Mouse (Mus musculus) megakaryocyte, embryonic 14.5 days (primary cell): ENCODE measurements around the gene Scyl1. TPM values are rescaled to one million over a fixed set of nuclear protein-coding genes. Genes with fewer than 3 reads are reported as not detected.
A peak's percentile ranks its signal among the peaks of the same experiment; 100 is the strongest.

Source experiments
- H3K27me3 ChIP-seq: replicated peaks from 2 replicates; pipeline ENCODE3; 2012; ENCODE audit warnings: inconsistent platforms
- H3K36me3 ChIP-seq: replicated peaks from 2 replicates; pipeline ENCODE3; 2012; ENCODE audit warnings: low read length, inconsistent platforms, mixed read lengths
- H3K4me1 ChIP-seq: 2 replicates; pipeline ENCODE4 v1.6.1; 2012; ENCODE audit warnings: inconsistent platforms
- H3K4me3 ChIP-seq: replicated peaks from 2 replicates; pipeline ENCODE3; 2012; ENCODE audit warnings: moderate library complexity, mild to moderate bottlenecking, inconsistent platforms
- H3K9me3 ChIP-seq: 2 replicates; pipeline ENCODE4 v1.6.1; 2012; ENCODE audit warnings: inconsistent platforms
- FLI1 ChIP-seq: IDR thresholded peaks from 2 replicates; pipeline ENCODE4 v1.6.1; 2012; ENCODE audit warnings: low read length, inconsistent platforms, mixed read lengths
- GATA1 ChIP-seq: IDR thresholded peaks from 3 replicates; pipeline ENCODE4 v1.6.1; 2012; ENCODE audit warnings: mixed read lengths, low read length, inconsistent platforms, borderline replicate concordance
- polyA plus RNA-seq: library from polyadenylated mRNA; stranded (reverse); fragments of >175 nt; gene quantifications from 2 replicates; pipeline ENCODE4 v1.2.3, GENCODE M21; 2012; ENCODE audit warnings: low replicate concordance; ENCODE audit not compliant: insufficient read depth

The Scyl1 gene
- polyA plus RNA-seq, 1 experiment: 71.8 TPM

DNA sequence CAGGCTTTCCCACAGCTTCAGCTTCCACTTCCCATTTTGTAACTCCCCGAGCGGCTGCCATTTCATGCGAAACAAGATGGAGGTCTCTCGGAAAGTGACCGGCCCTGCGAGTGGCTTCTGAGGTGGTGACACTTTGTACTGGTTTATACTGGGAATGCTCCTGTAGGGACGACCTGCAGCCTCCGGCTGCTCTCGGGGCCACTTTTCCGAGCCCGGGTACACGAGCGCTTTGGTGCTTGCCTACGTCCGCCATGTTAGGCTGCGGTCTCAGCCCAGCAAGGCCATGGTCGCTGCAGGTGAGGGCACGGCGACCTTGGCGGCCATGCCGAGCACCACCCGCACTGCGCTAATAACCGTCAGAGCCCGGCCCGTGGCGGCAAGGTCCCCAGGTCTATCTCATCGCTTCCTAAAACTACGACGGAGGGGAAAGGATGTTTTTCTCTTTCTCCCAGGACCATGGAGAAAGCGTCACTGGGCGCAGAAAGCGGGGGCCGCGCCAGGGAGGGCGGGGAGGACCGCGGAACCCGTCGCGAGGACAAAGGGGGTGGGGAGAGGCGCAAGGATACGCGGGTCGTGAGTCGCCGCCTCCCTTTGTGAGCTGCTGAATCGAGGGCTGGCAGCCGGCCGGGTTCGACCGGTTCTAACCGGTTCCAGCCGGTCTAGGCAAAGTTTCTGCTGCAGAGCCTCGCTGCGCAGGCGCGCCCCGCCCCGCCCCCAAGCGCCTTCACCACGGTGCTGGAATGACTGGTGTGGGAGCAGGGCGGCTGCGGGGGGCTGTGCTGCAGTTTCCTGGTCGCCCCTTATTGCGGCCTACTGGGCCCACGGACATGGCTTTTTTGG, 32.0 kb upstream of the Scyl1 start:
- Histone ChIP-seq H3K9me3 (no peaks in the 10 kb centered on the region), H3K4me1 (peaks cover 47% of the 10 kb centered on the region), H3K36me3 (peaks cover 32% of the 10 kb centered on the region), H3K4me3 (peak overlapping the region; percentile 100), H3K27me3 (no peaks in the 10 kb centered on the region)
- TF ChIP-seq FLI1 (no peak), GATA1 (no peak)

DNA sequence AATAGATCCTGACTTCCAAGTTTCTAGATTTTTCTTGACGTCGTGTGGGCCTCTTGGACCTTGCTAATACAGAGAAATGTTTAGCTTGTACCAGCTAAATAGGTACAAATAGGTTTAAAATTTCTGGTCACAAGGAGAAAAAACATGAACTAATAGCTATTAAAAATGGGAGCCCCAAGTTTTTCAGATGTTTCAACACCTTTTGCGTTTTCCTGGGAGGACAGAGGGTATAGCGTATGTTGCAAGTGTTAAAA, 31.5 kb upstream of the Scyl1 start:
- Histone ChIP-seq H3K27me3 (no peaks in the 10 kb centered on the region), H3K4me1 (peaks cover 45% of the 10 kb centered on the region)

DNA sequence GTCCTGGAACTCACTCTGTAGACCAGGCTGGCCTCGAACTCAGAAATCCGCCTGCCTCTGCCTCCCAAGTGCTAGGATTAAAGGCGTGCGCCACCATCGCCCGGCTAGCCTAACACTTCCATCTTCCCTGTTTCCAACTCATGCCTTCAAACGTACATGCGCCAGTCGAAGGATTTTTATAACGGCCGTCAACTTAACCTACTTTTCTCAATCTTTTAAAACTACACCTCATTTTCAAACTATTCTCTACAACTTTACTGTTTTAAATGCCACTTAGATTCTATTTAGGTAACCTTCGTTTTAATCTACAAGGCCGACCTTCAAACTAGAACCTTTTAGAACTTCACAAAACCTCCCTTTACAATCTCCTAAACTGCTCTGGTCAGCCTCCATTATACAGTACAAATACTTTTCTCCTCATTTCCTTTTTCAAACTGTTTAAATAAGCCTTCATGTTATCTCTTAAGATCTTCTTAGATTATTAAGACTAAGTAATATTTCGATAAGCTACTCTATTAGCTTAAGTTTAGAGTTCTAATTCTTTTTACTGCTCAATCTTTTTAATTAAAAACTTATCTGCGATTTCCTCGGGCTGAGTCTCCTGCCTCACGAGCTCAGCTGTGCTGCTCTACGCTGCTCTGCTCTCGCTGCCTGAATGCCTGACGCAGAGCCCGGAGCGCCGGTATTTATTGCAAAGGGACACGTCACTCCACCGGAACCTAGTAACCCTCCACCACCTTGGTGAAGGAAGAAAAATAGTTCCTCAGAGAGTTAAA, 31.0 kb upstream of the Scyl1 start:
- TF ChIP-seq GATA1 (peak; percentile 25; the same call in 1 of the 3 replicates), FLI1 (no peak)
- Histone ChIP-seq H3K9me3 (no peaks in the 10 kb centered on the region), H3K4me3 (peak overlapping the region; percentile 100), H3K27me3 (no peaks in the 10 kb centered on the region), H3K36me3 (peaks cover 43% of the 10 kb centered on the region), H3K4me1 (peaks cover 45% of the 10 kb centered on the region)

More for the DNA sequence above, 31.5 kb upstream of the Scyl1 start:
- no peak for TF ChIP-seq GATA1
- no peak for TF ChIP-seq FLI1
- Histone ChIP-seq H3K4me3 (peak overlapping the region; percentile 100), H3K36me3 (peaks cover 38% of the 10 kb centered on the region), H3K9me3 (no peaks in the 10 kb centered on the region)

DNA sequence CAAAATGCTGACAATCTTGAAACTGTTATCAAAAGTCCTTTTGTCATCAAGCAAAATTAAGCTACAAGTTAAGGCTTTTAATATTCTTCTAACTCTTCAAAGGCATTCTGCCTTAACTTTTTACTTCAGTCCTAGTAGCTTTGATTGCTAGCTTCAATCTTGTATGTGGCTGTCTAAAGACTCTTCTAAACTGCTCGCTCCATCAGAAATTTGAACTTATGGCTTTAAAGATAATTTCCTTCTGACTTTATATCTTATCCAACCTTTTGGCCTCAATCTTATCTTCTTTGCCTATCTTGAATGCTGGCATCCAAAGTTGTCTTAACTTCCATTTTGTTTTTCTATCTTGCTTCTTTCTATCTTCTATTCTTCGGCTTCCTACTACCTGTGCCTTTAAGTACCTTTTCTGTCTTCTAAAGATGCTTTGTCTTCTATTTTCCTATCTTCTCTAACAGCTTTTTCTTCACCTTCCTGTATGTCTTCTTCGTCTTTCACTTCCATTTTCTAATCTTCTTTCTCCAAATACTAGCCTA, 30.3 kb upstream of the Scyl1 start:
- peak overlapping the region; percentile 100 for H3K4me3 ChIP-seq
- no peaks in the 10 kb centered on the region for H3K9me3 ChIP-seq
- TF ChIP-seq GATA1: peak; percentile 74; the same call in 1 of the 3 replicates
- TF ChIP-seq FLI1: no peak
- no peaks in the 10 kb centered on the region for H3K27me3 ChIP-seq
- peaks cover 50% of the 10 kb centered on the region for H3K36me3 ChIP-seq
- peaks cover 43% of the 10 kb centered on the region for H3K4me1 ChIP-seq

DNA sequence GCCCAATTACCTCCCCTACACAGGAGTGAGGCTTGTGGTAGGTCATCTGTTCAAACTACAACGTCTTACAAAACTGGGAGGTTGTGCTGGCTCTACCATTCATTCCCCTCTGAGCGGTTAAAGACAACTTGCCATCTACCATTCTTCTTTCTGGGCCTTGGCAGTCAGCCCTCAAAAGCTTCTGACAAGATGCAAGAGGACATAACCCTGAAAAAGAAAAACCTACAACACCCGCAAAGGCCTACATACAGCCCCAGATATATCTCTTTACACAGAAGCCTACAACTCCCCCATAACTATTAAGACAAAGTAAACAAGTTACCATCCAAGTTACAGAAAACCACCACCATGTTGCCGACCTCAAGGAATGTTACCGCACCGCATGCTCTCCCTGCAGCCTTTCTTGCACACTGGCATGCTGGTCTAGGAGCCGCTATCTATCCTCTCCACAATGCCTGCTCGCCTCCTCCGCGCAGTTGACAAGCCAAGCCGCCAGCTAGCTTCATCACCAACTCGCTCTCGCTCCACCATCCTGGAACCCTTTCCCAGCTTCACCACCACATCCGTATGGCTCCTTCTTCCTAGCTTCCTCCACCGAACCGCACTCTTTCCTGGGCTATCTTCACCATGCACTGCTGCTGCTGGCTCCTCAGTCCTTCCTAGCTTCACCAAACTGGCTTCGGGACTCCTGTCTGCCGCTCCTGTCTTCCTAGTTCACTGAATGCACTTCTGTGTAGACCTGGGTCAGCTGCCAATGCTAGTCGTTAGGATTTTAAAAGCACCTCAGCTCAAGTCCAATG, 29.6 kb upstream of the Scyl1 start:
- no peaks in the 10 kb centered on the region for H3K27me3 ChIP-seq
- TF ChIP-seq FLI1: no peak
- no peak for TF ChIP-seq GATA1
- peaks cover 43% of the 10 kb centered on the region for H3K4me1 ChIP-seq
- H3K9me3 ChIP-seq: no peaks in the 10 kb centered on the region
- H3K4me3 ChIP-seq: peak overlapping the region; percentile 100
- peaks cover 56% of the 10 kb centered on the region for H3K36me3 ChIP-seq

DNA sequence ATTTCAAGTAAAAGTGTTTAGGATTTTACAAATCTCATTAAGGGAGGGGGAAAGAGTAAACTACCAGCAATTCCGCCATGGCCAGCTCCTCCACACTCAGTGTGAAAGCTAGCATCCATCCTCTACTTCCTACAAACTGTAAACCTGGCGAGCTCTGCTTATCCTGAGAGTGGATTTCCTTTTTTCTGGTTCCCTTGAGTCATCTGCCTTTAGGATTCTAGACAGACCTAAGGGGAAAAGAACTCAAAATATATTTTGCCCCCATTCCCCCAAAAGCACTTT, 29.1 kb upstream of the Scyl1 start:
- H3K9me3 ChIP-seq: no peaks in the 10 kb centered on the region
- no peak for TF ChIP-seq GATA1
- no peak for TF ChIP-seq FLI1
- H3K36me3 ChIP-seq: peaks cover 62% of the 10 kb centered on the region
- peak overlapping the region; percentile 100 for H3K4me3 ChIP-seq
- H3K4me1 ChIP-seq: peaks cover 43% of the 10 kb centered on the region
- H3K27me3 ChIP-seq: no peaks in the 10 kb centered on the region

DNA sequence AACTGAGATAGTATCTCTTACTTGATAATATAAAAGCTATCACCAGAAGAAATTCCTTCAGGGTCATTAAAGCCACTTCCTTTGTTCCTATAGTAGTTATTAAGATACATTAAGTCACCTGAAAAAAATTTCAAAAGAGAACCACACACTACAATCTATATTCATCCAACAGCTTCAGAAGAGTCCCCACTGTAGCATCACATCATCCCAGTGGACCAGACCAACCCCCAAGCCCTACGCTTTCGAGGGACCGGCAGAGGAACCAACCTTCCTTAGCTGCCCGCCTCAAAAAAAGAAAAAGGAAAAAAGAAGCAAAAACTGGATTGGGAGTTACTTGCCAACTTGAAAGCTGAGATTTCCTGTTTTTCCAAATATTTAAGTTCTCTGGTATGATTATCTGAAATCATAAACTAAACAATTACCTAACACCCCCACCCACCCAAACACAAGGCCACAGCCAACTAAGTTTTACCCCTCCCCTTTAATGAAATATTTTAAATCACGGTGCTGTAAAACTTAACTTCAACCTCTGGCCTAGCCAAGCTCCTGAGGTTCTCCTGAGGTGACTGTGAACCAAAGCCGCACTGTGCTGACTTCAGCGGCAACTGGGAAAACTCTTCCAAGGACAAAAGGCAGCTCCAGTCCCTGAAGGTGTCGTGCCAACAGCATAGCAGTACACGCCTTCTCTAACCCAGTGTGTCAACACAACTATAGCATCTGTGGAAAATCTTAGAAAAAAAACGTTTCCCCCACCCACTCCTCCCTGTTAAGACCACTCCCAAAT, 28.5 kb upstream of the Scyl1 start:
- Histone ChIP-seq H3K9me3 (no peaks in the 10 kb centered on the region), H3K4me1 (peaks cover 43% of the 10 kb centered on the region), H3K36me3 (peaks cover 67% of the 10 kb centered on the region), H3K4me3 (peak overlapping the region; percentile 100), H3K27me3 (no peaks in the 10 kb centered on the region)
- no peak for TF ChIP-seq GATA1
- no peak for TF ChIP-seq FLI1

DNA sequence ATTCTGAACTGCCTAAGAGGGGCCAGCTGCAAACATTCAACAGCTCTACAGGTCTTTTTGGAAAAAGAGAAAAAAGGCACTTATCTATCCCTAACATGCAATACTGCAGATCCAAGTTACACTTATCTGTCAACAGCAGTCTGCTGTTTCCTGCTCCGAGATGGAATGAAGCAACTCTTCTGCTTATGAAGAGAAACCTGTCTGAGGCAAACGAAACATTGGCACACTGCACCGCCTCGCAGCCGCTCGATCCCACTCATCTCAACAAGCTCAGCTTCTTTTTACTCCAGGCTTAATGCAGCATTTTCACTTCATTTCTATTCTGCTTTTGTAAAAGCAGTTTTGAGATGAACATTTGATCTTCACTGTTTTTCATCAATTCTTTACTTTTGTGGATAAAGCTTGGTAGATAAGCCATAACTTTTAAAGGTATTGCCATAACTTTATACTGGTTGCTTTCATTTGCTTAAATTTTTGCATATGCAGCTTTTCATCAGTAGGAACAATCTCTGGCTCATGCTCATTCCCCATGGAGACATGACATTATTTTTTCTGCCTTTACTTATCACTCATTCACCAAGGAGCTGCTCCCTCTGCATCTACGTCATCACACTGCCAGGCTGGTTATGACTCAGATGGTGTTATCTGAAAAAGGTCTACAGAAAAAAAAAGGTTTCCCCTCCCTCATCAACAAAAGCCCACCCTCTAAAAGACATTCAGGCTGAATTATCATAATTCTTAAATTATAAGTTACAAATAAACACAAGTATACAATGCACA, 27.7 kb upstream of the Scyl1 start:
- no peaks in the 10 kb centered on the region for H3K9me3 ChIP-seq
- H3K27me3 ChIP-seq: no peaks in the 10 kb centered on the region
- TF ChIP-seq GATA1: no peak
- TF ChIP-seq FLI1: no peak
- H3K4me3 ChIP-seq: peak overlapping the region; percentile 100
- peaks cover 42% of the 10 kb centered on the region for H3K4me1 ChIP-seq
- H3K36me3 ChIP-seq: peaks cover 69% of the 10 kb centered on the region
